Mouse (Mus musculus): ENCODE results near the gene Mad1l1. TPM values are rescaled to one million over a fixed set of nuclear protein-coding genes. Genes with fewer than 3 reads are reported as not detected.
A peak's percentile ranks its signal among the peaks of the same experiment; 100 is the strongest.

Gene Mad1l1
- polyA plus RNA-seq, 1 experiment from 2014 or later = 32.2 TPM

DNA sequence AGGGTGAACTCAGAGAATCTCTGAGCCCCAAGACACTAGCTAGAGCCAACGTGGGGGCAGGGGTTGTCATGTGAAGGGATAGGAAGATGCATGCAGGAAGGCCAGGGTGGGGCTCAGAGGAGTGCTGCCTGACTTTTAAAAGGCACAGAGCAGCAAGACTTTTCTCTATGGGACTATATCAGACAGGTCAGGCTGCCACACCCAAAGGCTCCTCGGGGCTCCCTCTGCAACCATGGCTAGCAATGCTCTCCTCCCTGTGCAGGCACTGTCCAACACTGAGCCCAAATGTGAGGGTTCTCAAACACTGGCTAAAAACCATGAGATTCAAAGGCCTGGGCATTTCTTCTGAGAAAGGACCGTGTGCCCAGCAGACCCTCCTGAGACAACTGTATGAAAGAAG lies 82.5 kb downstream of the Mad1l1 start:
- no peak for ATAC-seq
- H3K4me1 ChIP-seq (ENCODE audit: control insufficient read depth, insufficient read depth, low read depth, low read length) = peaks cover 2% of the 10 kb centered on the region; the same call in 1 of the 2 replicates
- WGBS = 75% methylated on average over 3 of the region's 3 CpGs
- H3K9me3 ChIP-seq (ENCODE audit: control insufficient read depth, low read length) = no peaks in the 10 kb centered on the region
- no peak overlapping the region for H3K4me3 ChIP-seq (ENCODE audit: low read length)
- no peaks in the 10 kb centered on the region for H3K27me3 ChIP-seq (replicated peaks; ENCODE audit: control insufficient read depth, insufficient read depth, low read length)
- H3K36me3 ChIP-seq (ENCODE audit: control insufficient read depth, insufficient read depth, low read length) = no peaks in the 10 kb centered on the region
- H3K27ac ChIP-seq (ENCODE audit: low read depth, low read length) = no peak overlapping the region
- no peak overlapping the region for H3K9ac ChIP-seq (ENCODE audit: low read depth, low read length)
- no peak overlapping the region for H3K4me2 ChIP-seq (ENCODE audit: low read length)

DNA sequence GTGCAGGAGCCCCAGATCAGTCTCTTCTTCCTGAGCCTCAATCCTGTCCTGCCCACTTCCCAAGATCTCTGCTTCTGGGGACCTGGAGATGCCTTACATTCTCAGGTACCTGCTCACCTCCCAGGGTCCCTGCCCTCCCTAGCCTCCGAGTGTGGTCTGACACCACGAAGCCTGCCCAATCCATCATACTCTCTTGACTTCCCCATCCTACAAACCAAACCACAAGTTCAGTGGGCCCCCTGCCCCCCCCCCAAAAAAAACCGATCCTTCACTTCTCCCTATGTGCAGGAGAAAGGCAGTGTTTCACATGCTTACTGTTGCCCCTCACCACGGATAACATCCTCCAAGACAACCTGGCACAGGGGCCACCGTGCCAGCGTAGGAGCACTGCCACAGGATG lies 90.5 kb downstream of the Mad1l1 start:
- H3K9me3 ChIP-seq (ENCODE audit: control insufficient read depth, low read length) = no peaks in the 10 kb centered on the region
- no peak overlapping the region for H3K4me2 ChIP-seq (ENCODE audit: low read length)
- H3K36me3 ChIP-seq (ENCODE audit: control insufficient read depth, insufficient read depth, low read length) = no peaks in the 10 kb centered on the region
- peaks cover 5% of the 10 kb centered on the region; the same call in 1 of the 2 replicates for H3K4me1 ChIP-seq (ENCODE audit: control insufficient read depth, insufficient read depth, low read depth, low read length)
- H3K9ac ChIP-seq (ENCODE audit: low read depth, low read length) = no peak overlapping the region
- no peaks in the 10 kb centered on the region for H3K27me3 ChIP-seq (replicated peaks; ENCODE audit: control insufficient read depth, insufficient read depth, low read length)
- no peak overlapping the region for H3K27ac ChIP-seq (ENCODE audit: low read depth, low read length)
- no peak overlapping the region for H3K4me3 ChIP-seq (ENCODE audit: low read length)
- WGBS = 94% methylated on average over 6 of the region's 6 CpGs
- ATAC-seq = no peak

GRCm38 (mm10) chr5:140228306-140228705 lies 93.0 kb downstream of the Mad1l1 start:
- H3K27ac ChIP-seq (ENCODE audit: low read depth, low read length) = no peak overlapping the region
- H3K4me3 ChIP-seq (ENCODE audit: low read length) = no peak overlapping the region
- no peaks in the 10 kb centered on the region; the same call in 1 of the 2 replicates for H3K4me1 ChIP-seq (ENCODE audit: control insufficient read depth, insufficient read depth, low read depth, low read length)
- H3K4me2 ChIP-seq (ENCODE audit: low read length) = no peak overlapping the region
- no peak for ATAC-seq
- no peaks in the 10 kb centered on the region for H3K9me3 ChIP-seq (ENCODE audit: control insufficient read depth, low read length)
- H3K27me3 ChIP-seq (replicated peaks; ENCODE audit: control insufficient read depth, insufficient read depth, low read length) = no peaks in the 10 kb centered on the region
- no peak overlapping the region for H3K9ac ChIP-seq (ENCODE audit: low read depth, low read length)
- 83% methylated on average over 3 of the region's 3 CpGs for WGBS
- no peaks in the 10 kb centered on the region for H3K36me3 ChIP-seq (ENCODE audit: control insufficient read depth, insufficient read depth, low read length)

- Histone ChIP-seq H3K9ac (ENCODE audit: low read depth, low read length) (no peak overlapping the region), H3K4me3 (ENCODE audit: low read length) (no peak overlapping the region), H3K9me3 (ENCODE audit: control insufficient read depth, low read length) (no peaks in the 10 kb centered on the region), H3K27ac (ENCODE audit: low read depth, low read length) (no peak overlapping the region), H3K4me2 (ENCODE audit: low read length) (no peak overlapping the region), H3K4me1 (ENCODE audit: control insufficient read depth, insufficient read depth, low read depth, low read length) (peaks cover 3% of the 10 kb centered on the region; the same call in 1 of the 2 replicates), H3K36me3 (ENCODE audit: control insufficient read depth, insufficient read depth, low read length) (no peaks in the 10 kb centered on the region), H3K27me3 (replicated peaks; ENCODE audit: control insufficient read depth, insufficient read depth, low read length) (no peaks in the 10 kb centered on the region)
- WGBS = 75% methylated on average over 3 of the region's 3 CpGs
- no peak for ATAC-seq
These were observed 94.5 kb downstream of the Mad1l1 start for GRCm38 (mm10) chr5:140226871-140227270.

DNA sequence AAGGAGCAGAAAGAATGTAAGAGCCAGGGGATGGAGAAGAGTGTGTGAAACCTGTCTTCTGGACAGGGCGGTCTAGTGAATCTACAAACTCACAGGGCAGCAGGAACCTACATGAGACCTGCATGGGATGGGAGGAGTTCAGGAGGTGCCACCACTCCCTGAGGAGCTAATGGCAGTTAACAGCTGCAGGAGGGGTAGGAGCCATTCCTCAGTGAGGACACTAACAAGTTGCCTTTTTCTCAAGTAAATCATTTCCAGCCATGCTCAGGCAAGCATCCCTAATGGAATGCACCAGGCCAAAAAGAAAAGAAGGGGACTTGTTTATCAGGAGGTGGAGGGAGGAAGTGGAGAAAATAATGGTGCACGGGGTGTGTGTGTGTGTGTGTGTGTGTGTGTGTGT lies 95.5 kb downstream of the Mad1l1 start:
- Histone ChIP-seq H3K27ac (ENCODE audit: low read depth, low read length) (no peak overlapping the region), H3K9me3 (ENCODE audit: control insufficient read depth, low read length) (no peaks in the 10 kb centered on the region), H3K4me3 (ENCODE audit: low read length) (no peak overlapping the region), H3K9ac (ENCODE audit: low read depth, low read length) (no peak overlapping the region), H3K4me2 (ENCODE audit: low read length) (no peak overlapping the region), H3K4me1 (ENCODE audit: control insufficient read depth, insufficient read depth, low read depth, low read length) (peaks cover 3% of the 10 kb centered on the region; the same call in 1 of the 2 replicates), H3K36me3 (ENCODE audit: control insufficient read depth, insufficient read depth, low read length) (no peaks in the 10 kb centered on the region), H3K27me3 (replicated peaks; ENCODE audit: control insufficient read depth, insufficient read depth, low read length) (no peaks in the 10 kb centered on the region)
- 68% methylated on average over 2 of the region's 2 CpGs for WGBS
- ATAC-seq = no peak

GRCm38 (mm10) chr5:140225103-140225502 lies 96.2 kb downstream of the Mad1l1 start:
- Histone ChIP-seq H3K4me1 (ENCODE audit: control insufficient read depth, insufficient read depth, low read depth, low read length) (peaks cover 3% of the 10 kb centered on the region; the same call in 1 of the 2 replicates), H3K36me3 (ENCODE audit: control insufficient read depth, insufficient read depth, low read length) (no peaks in the 10 kb centered on the region), H3K27ac (ENCODE audit: low read depth, low read length) (no peak overlapping the region), H3K9ac (ENCODE audit: low read depth, low read length) (no peak overlapping the region), H3K9me3 (ENCODE audit: control insufficient read depth, low read length) (no peaks in the 10 kb centered on the region), H3K4me2 (ENCODE audit: low read length) (no peak overlapping the region), H3K4me3 (ENCODE audit: low read length) (no peak overlapping the region), H3K27me3 (replicated peaks; ENCODE audit: control insufficient read depth, insufficient read depth, low read length) (no peaks in the 10 kb centered on the region)
- 77% methylated on average over 2 of the region's 2 CpGs for WGBS
- ATAC-seq = no peak

DNA sequence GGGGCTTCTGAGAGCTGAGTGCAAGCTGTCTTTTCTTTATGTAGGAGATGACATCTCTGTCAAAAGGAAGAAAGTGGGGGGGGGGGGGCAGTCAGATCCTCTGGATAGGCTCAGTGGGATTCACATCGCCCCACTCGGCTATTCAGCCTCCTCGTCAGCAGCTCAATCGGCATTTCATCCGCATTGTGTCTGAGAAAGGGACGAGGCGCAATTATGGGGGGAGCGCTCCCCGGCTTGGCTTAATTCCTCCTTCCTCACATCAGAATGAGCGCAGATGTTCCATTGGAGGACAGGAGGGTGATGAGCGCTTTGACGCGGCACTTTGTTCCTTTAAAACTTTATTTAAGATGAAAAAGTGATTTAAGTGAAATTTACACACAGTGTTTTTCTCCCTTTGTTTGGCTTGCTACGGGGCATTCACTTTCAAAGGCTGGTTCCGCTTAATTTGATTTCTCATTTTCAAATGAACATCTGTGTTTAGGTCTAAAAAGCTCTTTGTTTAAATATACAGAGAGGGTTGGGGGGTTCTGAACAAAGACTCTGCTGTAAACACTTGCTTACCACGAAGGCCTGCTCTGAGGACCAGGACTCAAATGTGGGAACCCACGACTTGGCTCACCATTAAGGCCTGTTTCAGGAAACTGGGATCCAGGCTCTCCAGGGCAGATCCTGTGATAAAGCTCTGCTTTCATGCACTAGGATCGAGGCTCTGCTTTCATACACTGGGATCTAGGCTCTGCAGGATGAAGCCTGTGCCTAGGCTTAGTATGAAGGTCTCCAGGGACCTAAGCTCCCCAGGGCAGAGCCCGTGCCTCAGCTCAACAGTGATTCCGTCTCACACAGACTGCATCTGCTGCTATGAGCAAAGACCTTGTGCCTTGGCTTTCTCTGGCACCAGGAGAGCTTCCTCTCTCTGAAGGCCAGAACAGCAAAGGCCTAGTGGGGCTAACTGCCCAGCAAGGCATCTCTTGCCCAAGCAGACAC lies 98.0 kb downstream of the Mad1l1 start:
- Histone ChIP-seq H3K4me3 (ENCODE audit: low read length) (no peak overlapping the region), H3K4me1 (ENCODE audit: control insufficient read depth, insufficient read depth, low read depth, low read length) (peaks cover 3% of the 10 kb centered on the region; the same call in 1 of the 2 replicates), H3K9ac (ENCODE audit: low read depth, low read length) (no peak overlapping the region), H3K27me3 (replicated peaks; ENCODE audit: control insufficient read depth, insufficient read depth, low read length) (no peaks in the 10 kb centered on the region), H3K9me3 (ENCODE audit: control insufficient read depth, low read length) (no peaks in the 10 kb centered on the region), H3K4me2 (ENCODE audit: low read length) (no peak overlapping the region), H3K27ac (ENCODE audit: low read depth, low read length) (no peak overlapping the region), H3K36me3 (ENCODE audit: control insufficient read depth, insufficient read depth, low read length) (no peaks in the 10 kb centered on the region)
- ATAC-seq = peak; percentile 32; the same call in 1 of the 2 replicates
- 31% methylated on average over 20 of the region's 20 CpGs for WGBS

GRCm38 (mm10) chr5:140221016-140221650 lies 100.2 kb downstream of the Mad1l1 start:
- Histone ChIP-seq H3K9me3 (ENCODE audit: control insufficient read depth, low read length) (no peaks in the 10 kb centered on the region), H3K4me1 (ENCODE audit: control insufficient read depth, insufficient read depth, low read depth, low read length) (peaks cover 3% of the 10 kb centered on the region; the same call in 1 of the 2 replicates)
- 65% methylated on average over 3 of the region's 3 CpGs for WGBS

DNA sequence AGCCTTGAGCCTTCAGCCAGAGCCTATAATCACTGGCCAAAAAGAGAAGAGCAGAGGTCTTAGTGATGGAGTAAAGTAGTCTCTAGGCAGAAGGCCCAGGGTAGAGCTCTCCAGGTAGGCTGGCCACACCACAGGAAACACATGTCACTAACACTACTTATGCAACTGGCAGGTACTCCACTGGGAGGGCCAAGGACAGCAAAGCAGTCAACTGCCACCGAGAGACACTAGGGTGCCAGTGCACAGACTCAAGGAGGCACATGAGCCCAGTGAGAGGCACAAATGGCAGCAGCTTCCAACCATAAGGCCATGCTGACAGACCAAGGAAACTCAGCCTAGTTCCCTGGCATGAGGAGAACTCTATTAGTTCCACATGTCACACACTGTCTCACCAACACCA lies 102.1 kb downstream of the Mad1l1 start:
- H3K27ac ChIP-seq (ENCODE audit: low read depth, low read length) = no peak overlapping the region
- no peaks in the 10 kb centered on the region for H3K9me3 ChIP-seq (ENCODE audit: control insufficient read depth, low read length)
- H3K9ac ChIP-seq (ENCODE audit: low read depth, low read length) = no peak overlapping the region
- no peak for ATAC-seq
- peaks cover 3% of the 10 kb centered on the region; the same call in 1 of the 2 replicates for H3K4me1 ChIP-seq (ENCODE audit: control insufficient read depth, insufficient read depth, low read depth, low read length)
- H3K36me3 ChIP-seq (ENCODE audit: control insufficient read depth, insufficient read depth, low read length) = no peaks in the 10 kb centered on the region
- H3K4me2 ChIP-seq (ENCODE audit: low read length) = no peak overlapping the region
- H3K4me3 ChIP-seq (ENCODE audit: low read length) = no peak overlapping the region
- no peaks in the 10 kb centered on the region for H3K27me3 ChIP-seq (replicated peaks; ENCODE audit: control insufficient read depth, insufficient read depth, low read length)
- WGBS = 87% methylated on average over 1 of the region's 1 CpGs

More at GRCm38 (mm10) chr5:140221016-140221650, 100.2 kb downstream of the Mad1l1 start:
- Histone ChIP-seq H3K27me3 (replicated peaks; ENCODE audit: control insufficient read depth, insufficient read depth, low read length) (no peaks in the 10 kb centered on the region), H3K36me3 (ENCODE audit: control insufficient read depth, insufficient read depth, low read length) (no peaks in the 10 kb centered on the region), H3K4me3 (ENCODE audit: low read length) (no peak overlapping the region), H3K9ac (ENCODE audit: low read depth, low read length) (no peak overlapping the region), H3K27ac (ENCODE audit: low read depth, low read length) (no peak overlapping the region), H3K4me2 (ENCODE audit: low read length) (no peak overlapping the region)
- ATAC-seq = no peak
